Mouse (Mus musculus) urinary bladder, postnatal 10 days (tissue): ENCODE data around the gene Fam185a.

Experiments
- DNase-seq: peaks from one replicate; pipeline ENCODE4 v3.0.0; 2022; ENCODE audit warnings: low spot score

Gene Fam185a

GRCm38 (mm10) chr5:21426666-21427065 is 1.9 kb downstream of the Fam185a start:
- no peak for DNase-seq

- DNase-seq = no peak
Measured at GRCm38 (mm10) chr5:21434148-21434929, 9.6 kb downstream of the Fam185a start.

GRCm38 (mm10) chr5:21436471-21436975 is 11.8 kb downstream of the Fam185a start:
- no peak for DNase-seq

GRCm38 (mm10) chr5:21438428-21438827 is 13.7 kb downstream of the Fam185a start:
- no peak for DNase-seq

GRCm38 (mm10) chr5:21439446-21440110 is 14.8 kb downstream of the Fam185a start:
- no peak for DNase-seq

GRCm38 (mm10) chr5:21440833-21441530 is 16.2 kb downstream of the Fam185a start:
- no peak for DNase-seq

- DNase-seq = no peak
Measured at GRCm38 (mm10) chr5:21467387-21467786, 42.6 kb downstream of the Fam185a start.

- no peak for DNase-seq
Measured at GRCm38 (mm10) chr5:21468100-21468499, 43.3 kb downstream of the Fam185a start.

GRCm38 (mm10) chr5:21478428-21478827 is 53.7 kb downstream of the Fam185a start:
- DNase-seq = no peak

GRCm38 (mm10) chr5:21479746-21480145 is 55.0 kb downstream of the Fam185a start:
- DNase-seq = no peak

- no peak for DNase-seq
Measured at GRCm38 (mm10) chr5:21481521-21481920, 56.8 kb downstream of the Fam185a start.

- DNase-seq = no peak
Measured at GRCm38 (mm10) chr5:21482446-21483222, 57.9 kb downstream of the Fam185a start.

GRCm38 (mm10) chr5:21483275-21483674 is 58.5 kb downstream of the Fam185a start:
- DNase-seq = no peak

GRCm38 (mm10) chr5:21485197-21485829 is 60.6 kb downstream of the Fam185a start:
- DNase-seq = no peak

GRCm38 (mm10) chr5:21486798-21487197 is 62.0 kb downstream of the Fam185a start:
- no peak for DNase-seq

- DNase-seq = no peak
Measured at GRCm38 (mm10) chr5:21487306-21487705, 62.5 kb downstream of the Fam185a start.

- no peak for DNase-seq
Measured at GRCm38 (mm10) chr5:21487716-21488115, 63.0 kb downstream of the Fam185a start.

GRCm38 (mm10) chr5:21488506-21488905 is 63.7 kb downstream of the Fam185a start:
- no peak for DNase-seq

GRCm38 (mm10) chr5:21489135-21489534 is 64.4 kb downstream of the Fam185a start:
- no peak for DNase-seq

- DNase-seq = no peak
Measured at GRCm38 (mm10) chr5:21491469-21491868, 66.7 kb downstream of the Fam185a start.

- no peak for DNase-seq
Measured at GRCm38 (mm10) chr5:21492213-21492612, 67.5 kb downstream of the Fam185a start.
